Mouse (Mus musculus) urinary bladder, postnatal 10 days (tissue): ENCODE results near the gene Otud7a.

Experiments used
- DNase-seq: peaks from one replicate; pipeline ENCODE4 v3.0.0; 2022; ENCODE audit warnings: low spot score

Otud7a gene

DNA sequence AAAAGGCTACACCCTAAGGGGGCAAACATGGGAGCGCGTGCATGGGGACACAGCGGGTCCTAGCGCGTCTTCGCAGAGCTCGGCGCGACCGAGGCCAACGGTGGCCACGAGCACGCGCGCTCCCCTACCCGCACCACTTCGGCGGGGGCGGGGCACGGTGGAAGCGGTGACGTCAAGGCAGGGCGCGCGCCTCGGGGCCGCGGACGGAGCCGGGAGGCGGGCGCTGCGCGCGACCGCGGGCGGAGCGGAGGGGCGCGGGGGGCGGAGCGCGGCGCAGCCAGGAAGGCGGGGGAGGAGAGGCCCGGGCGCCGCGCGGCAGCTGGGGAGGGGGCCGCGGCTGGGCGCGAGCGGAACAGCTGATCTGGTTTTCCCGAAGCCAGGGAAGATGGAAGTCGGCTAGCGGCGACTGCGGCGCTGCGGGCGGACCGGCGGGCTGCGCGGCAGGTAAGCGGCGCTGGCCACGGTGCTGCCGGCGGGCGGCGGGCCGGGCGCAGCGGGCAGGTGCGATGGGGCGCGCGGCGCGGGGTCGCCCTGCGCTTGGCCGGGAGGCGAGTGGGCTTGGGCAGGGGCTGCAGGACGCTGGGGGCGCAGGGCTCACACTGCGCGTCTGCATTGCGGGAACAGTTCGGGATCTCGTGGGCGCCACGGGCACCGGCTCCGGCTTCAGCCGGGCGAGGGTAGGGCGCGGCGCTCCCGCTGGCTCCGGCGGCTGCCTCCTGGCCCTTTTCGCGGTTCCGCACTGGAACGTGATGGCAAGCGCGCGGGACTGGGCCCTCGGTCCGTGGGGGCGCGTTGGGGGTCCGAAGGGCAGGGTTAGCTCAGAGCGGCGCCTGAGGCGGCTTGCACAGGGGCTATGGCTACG lies at the start of gene Otud7a:
TSS of gene Otud7a (plus strand) at position 268 of the 862 bp plus-strand sequence.
- DNase-seq: no peak

DNA sequence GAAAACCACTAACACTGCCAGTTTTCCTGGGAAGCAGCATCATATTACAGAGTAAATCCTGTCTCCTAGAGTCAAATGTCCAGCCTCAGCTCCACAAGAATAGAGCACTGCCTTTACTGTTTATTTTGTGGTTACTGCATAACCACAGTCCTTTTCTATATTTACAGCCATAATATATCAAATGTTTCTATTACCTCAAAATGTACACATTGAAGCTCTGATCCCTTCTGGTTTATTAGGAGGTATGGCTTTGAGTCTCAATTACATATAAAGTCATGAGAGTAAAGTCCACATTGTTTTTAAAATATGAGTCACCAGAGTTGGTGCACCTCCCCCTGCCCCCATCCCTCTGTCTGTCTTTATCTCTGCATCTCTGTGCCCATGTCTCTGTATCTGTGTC lies 38.6 kb upstream of the Otud7a start:
- DNase-seq: no peak

DNA sequence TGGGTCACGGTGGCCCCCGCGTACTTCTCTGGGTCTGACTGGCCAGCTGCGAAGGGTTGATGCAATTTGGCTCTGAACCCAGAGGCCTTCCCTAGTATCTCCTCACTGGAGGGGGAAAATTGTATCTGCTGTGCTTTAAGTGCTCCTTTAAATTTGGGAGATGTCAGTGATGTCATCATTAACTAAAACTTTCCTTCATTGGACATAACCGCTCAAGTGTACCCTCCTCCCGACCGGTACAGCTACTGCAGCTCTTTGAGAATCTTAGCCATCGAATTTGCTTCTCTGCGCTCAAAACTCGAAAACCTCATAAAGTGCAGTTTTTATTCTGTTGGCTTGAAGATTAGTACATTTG lies 772 bp downstream of the Otud7a start:
- DNase-seq: no peak

GRCm38 (mm10) chr7:63446951-63447350 lies 2.4 kb downstream of the Otud7a start:
- DNase-seq: no peak

GRCm38 (mm10) chr7:63455228-63455627 lies 10.7 kb downstream of the Otud7a start:
- DNase-seq: no peak

GRCm38 (mm10) chr7:63462234-63462633 lies 17.7 kb downstream of the Otud7a start:
- no peak for DNase-seq

- no peak for DNase-seq
Measured at GRCm38 (mm10) chr7:63462684-63463083, 18.1 kb downstream of the Otud7a start.

DNA sequence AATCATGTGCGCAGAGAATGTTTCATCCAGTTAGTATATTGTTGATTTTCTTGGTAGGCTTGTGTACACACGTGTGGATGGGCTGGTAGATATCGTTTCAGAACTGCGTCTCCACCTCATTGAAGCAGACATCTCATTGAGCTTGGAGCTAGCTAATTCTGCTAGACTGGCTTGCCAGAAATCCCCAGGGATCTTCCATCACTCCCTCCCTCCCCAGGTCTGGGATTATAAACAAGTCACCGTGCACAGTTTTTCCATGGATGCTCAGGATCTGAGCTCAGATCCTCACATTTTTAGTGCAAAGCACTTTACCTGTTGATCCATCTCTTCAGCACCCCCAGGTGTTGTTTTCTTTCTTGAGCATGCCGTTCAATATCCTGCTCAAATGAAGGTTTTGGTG lies 22.2 kb downstream of the Otud7a start:
- no peak for DNase-seq

GRCm38 (mm10) chr7:63468258-63468657 lies 23.7 kb downstream of the Otud7a start:
- no peak for DNase-seq

DNA sequence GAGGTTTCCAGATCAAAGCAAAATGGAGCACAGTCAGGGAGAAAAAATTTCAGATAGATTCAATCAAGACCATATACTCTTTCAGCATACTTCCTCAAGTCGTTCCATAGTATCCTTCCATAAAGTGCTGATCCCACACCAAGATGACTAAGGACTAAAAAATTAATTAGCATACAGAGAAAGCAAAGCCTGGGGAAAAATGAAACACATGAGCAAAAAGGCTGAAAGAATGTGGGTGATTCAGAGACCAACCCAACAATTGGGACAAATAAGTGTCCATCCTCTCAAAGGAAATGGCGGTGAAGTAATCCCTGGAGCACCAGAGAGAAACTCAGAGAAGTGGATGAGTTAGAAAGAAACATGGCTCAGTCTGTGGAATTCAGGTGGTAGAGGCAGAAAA lies 38.5 kb downstream of the Otud7a start:
- DNase-seq: no peak

DNA sequence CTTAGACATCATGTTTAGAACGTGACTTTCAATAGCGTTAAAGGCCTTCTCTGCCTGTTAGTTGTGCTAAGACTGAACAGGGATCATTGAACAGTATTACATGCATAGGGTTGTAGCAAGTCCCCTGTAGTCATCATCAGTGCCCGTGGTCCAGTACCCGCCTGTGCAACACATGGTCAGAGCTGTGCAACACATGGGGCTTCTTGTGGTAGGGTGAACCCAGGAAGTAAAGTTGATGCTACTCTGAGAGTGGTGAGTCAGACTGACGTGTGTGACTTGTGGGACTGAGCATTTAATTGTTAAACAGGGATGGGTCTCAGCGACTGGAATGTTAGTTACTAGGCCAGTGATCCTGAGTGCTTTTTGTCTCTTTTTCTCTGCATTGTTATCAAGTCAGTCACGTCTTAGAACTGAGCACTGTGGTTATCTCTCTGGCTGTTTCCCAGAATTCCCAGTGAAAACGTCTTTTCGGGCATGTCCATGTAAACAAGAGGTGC lies 52.5 kb downstream of the Otud7a start:
- DNase-seq: no peak

- DNase-seq: no peak
Measured at GRCm38 (mm10) chr7:63504202-63504601, 59.7 kb downstream of the Otud7a start.

GRCm38 (mm10) chr7:63508079-63508478 lies 63.5 kb downstream of the Otud7a start:
- DNase-seq: no peak

GRCm38 (mm10) chr7:63509825-63510224 lies 65.3 kb downstream of the Otud7a start:
- DNase-seq: no peak

- DNase-seq: no peak
Measured at GRCm38 (mm10) chr7:63511458-63511857, 66.9 kb downstream of the Otud7a start.

DNA sequence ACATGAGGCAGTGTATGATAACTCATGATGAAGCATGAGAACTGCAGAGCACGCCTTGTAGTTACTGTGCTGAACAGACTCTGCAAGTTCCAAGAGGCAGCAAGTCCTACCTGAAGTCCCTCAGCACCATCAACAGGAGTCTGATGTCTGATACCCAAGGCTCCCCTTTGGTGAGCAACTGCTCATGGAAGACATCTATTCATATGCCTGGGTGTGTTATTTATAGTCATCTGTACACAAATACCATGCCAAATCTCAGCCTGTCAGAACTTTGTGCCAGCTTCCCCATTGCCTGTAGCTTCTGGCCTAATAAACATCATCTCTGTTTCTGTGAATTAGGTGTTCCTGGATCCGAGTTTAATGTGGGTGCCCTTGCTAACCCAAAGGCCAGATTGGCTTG lies 68.0 kb downstream of the Otud7a start:
- DNase-seq: no peak

DNA sequence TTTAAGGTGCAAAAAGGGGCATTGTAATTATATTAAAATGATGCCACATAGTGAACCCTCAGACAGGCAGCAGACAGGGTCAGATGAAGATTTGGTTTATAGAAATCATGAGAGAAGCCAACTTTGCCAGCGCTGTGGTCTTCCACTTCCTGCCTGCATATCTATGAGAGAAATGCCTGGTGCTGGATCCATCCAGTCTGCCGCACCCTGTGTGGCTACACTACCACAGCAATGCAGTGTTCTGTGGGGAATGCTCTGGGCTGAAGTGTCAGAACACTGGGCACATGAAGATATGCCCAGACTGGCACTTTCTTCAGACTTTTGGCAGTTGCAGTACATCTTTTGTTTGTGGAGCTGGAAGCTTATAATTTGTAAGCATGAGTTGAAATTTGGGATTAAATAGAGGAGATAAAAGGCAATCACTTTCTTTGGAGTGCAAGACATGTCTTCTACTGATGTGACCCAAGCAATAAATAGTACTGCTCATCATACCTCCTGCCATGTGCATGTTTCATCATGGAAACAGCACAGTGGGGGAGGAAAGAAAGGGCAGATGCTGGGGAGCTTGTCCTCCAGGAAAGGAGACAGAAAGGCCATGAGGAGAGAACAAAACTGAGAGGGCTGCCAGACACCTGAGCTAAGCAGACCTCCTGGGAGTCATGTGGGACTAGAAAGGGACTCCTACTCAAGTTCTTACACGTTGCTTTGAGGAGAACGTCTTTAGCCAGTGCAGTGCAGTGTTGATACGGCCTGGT lies 71.8 kb downstream of the Otud7a start:
- no peak for DNase-seq

DNA sequence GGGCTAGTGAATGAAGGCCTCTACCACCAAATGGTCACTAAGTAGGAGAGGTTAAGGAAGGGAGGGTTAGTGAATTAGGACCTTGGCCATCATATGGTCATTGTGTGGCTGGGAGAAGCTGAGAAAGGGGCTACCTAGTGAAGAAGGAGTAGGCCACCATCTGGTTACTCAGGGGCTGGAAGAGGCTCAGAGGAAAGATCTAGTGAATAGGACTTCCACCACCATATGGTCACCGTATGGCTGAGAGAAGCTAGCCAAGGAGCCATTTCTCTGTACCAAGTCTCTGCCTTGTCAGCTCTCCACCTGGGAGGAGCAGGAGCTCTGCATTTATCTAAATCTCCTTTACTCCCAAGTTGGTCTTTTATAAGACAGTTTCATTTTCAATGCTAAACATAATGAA lies 75.7 kb downstream of the Otud7a start:
- DNase-seq: no peak

- DNase-seq: no peak
Measured at GRCm38 (mm10) chr7:63522403-63522802, 77.9 kb downstream of the Otud7a start.

DNA sequence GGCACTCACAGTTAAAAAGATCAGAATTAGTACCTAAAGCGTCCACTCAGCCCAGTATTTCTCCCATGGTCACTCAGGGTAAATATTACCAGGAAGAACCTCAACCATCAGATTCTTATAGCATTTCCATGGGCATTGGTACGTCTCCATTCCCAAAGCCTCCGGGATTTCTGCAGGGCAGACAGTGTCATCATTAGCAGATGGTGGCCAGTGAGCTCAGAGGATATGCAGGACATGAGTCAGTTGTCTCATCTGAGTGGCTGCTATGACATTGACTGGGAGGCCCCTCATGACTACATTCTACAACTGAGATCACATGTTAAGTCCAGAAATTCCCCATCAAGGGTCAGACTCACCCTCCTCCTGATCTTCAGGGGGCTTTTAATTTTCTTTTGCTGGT lies 78.5 kb downstream of the Otud7a start:
- DNase-seq: no peak

GRCm38 (mm10) chr7:63540293-63540692 lies 95.7 kb downstream of the Otud7a start:
- DNase-seq: no peak

DNA sequence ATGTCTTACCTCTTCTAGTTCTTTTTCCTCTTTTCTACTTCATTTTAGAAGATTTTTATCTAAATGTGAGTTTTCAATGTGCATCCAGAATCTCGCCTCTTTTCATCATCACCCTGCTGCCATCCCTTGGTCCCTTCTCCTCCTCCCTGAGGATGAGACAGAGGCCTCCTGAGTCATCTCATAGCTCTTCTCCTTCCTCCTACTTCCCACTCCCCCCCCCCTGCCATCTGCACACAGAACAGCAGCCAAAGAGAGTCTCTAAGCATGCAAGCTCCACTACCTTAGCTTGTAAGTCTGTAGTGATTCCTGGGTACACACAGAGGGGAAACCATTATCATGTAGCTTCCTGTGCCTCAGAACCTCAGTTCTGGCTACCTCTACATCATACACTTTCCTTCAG lies 109.9 kb downstream of the Otud7a start:
- no peak for DNase-seq

- DNase-seq: no peak
Measured at GRCm38 (mm10) chr7:63556324-63556723, 111.8 kb downstream of the Otud7a start.
